Mouse (Mus musculus): ENCODE results near the gene Fam78b.

DNA sequence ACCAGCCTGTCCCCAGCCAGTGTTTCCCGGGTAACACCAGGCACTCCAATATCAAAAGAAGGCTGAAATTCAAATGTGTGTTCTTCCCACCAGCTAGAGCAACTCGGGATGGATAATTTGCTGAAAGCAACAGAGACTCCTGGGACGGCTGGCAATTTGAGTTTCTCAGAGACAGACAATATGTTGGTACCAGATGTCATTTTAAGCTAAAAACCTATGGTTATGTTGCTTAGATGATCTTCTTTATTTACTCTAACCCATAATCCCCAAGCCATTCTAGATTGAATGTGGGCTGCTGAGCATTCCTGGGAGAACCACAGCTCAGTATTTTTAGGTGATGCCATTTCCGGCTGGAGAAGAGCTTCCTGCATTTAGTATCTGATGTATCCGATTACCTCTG, 56.3 kb downstream of the Fam78b start:
- TF ChIP-seq CTCF (IDR thresholded peaks at IDR 0.05; ENCODE audit: low read depth) (no peak), EP300 (IDR thresholded peaks at IDR 0.05; ENCODE audit: low read depth) (no peak)
